In genomic region chr14:75844111-75844695, GRCm38 (mm10) we compare ENCODE assay signal across 8 mouse cellular contexts. TPM values are rescaled to one million over a fixed set of nuclear protein-coding genes. Genes with fewer than 3 reads are reported as not detected.
A peak's percentile ranks its signal among the peaks of the same experiment; 100 is the strongest.
DNase-seq lines count a peak whose midpoint lies in the region; ATAC-seq and TF ChIP-seq lines count a peak whose summit lies in the region.

No protein-coding gene starts in this region.

- no peak for TF ChIP-seq CTCF in midbrain, postnatal 0 days (IDR thresholded peaks at IDR 0.05)

- peak overlapping the region; percentile 93 for H3K9ac ChIP-seq in kidney, embryonic 15.5 days
- H3K9ac ChIP-seq in embryonic facial prominence, embryonic 13.5 days: peak overlapping the region; percentile 97
- H3K9ac ChIP-seq in midbrain, postnatal 0 days (replicated peaks; ENCODE audit: low read length, poor library complexity, severe bottlenecking): peak overlapping the region; percentile 91

- no peaks in the 10 kb centered on the region for H3K27me3 ChIP-seq in kidney, embryonic 15.5 days
- H3K27me3 ChIP-seq in embryonic facial prominence, embryonic 13.5 days: no peaks in the 10 kb centered on the region
- H3K27me3 ChIP-seq in midbrain, postnatal 0 days (ENCODE audit: insufficient read depth, low read length): no peaks in the 10 kb centered on the region

- ATAC-seq in kidney, embryonic 15.5 days (replicated peaks; ENCODE audit: low FRiP score): no peak
- no peak for ATAC-seq in embryonic facial prominence, embryonic 13.5 days (ENCODE audit: insufficient number of reproducible peaks, insufficient read depth, low FRiP score, low TSS enrichment, low read depth)
- no peak for ATAC-seq in midbrain, postnatal 0 days (ENCODE audit: low FRiP score)

- no peaks in the 10 kb centered on the region for H3K9me3 ChIP-seq in kidney, embryonic 15.5 days (replicated peaks)
- no peaks in the 10 kb centered on the region for H3K9me3 ChIP-seq in embryonic facial prominence, embryonic 13.5 days
- H3K9me3 ChIP-seq in midbrain, postnatal 0 days (ENCODE audit: low read length): no peaks in the 10 kb centered on the region

- H3K4me2 ChIP-seq in kidney, embryonic 15.5 days: peak overlapping the region; percentile 61
- H3K4me2 ChIP-seq in embryonic facial prominence, embryonic 13.5 days: peak overlapping the region; percentile 74
- peak overlapping the region; percentile 74 for H3K4me2 ChIP-seq in midbrain, postnatal 0 days (ENCODE audit: low read depth, low read length, poor library complexity, severe bottlenecking)

- peaks cover 25% of the 10 kb centered on the region for H3K4me1 ChIP-seq in kidney, embryonic 15.5 days
- H3K4me1 ChIP-seq in embryonic facial prominence, embryonic 13.5 days: peaks cover 16% of the 10 kb centered on the region
- peaks cover 5% of the 10 kb centered on the region; the same call in 1 of the 2 replicates for H3K4me1 ChIP-seq in midbrain, postnatal 0 days (ENCODE audit: insufficient read depth, low read length)

- peaks cover 28% of the 10 kb centered on the region for H3K36me3 ChIP-seq in kidney, embryonic 15.5 days
- H3K36me3 ChIP-seq in embryonic facial prominence, embryonic 13.5 days: peaks cover 27% of the 10 kb centered on the region
- peaks cover 17% of the 10 kb centered on the region for H3K36me3 ChIP-seq in midbrain, postnatal 0 days (ENCODE audit: insufficient read depth, low read length)

- H3K4me3 ChIP-seq in kidney, embryonic 15.5 days (replicated peaks): peak overlapping the region; percentile 88
- peak overlapping the region; percentile 83 for H3K4me3 ChIP-seq in embryonic facial prominence, embryonic 13.5 days
- H3K4me3 ChIP-seq in midbrain, postnatal 0 days (ENCODE audit: low read depth, low read length): peak overlapping the region; percentile 86

- DNase-seq in kidney, postnatal 25 days: no peak
- DNase-seq in kidney, postnatal 36 days: peak; percentile 29 to 32
- DNase-seq in midbrain, postnatal 0 days (ENCODE audit: low spot score): no peak
- DNase-seq in cerebellum, adult 9-10 months: no peak
- no peak for DNase-seq in embryo, embryonic 10 days (ENCODE audit: low spot score)
- no peak for DNase-seq in frontal cortex, postnatal 25 days (ENCODE audit: low spot score in 2 of 2)

- peak overlapping the region; percentile 99 for H3K27ac ChIP-seq in kidney, embryonic 15.5 days
- peak overlapping the region; percentile 98 for H3K27ac ChIP-seq in embryonic facial prominence, embryonic 13.5 days
- peak overlapping the region; percentile 99 for H3K27ac ChIP-seq in midbrain, postnatal 0 days (ENCODE audit: low read depth, low read length)

- WGBS in kidney, embryonic 15.5 days: 5% methylated on average over 14 of the region's 14 CpGs
- WGBS in embryonic facial prominence, embryonic 13.5 days: 6% methylated on average over 14 of the region's 14 CpGs
- WGBS in midbrain, postnatal 0 days: 6% methylated on average over 14 of the region's 14 CpGs

RNA-seq across cellular contexts. Expression of gene Tpt1, which starts 0.7 kb away (rescaled TPM):
- 1,011 and 1,156 TPM in 2 replicates for polyA plus RNA-seq in kidney, embryonic 15.5 days (2015; fragmentation: Nextera tagmentation; extraction: Ambion mirVana)
- polyA plus RNA-seq in embryonic facial prominence, embryonic 13.5 days (2015; fragmentation: Nextera tagmentation; extraction: Ambion mirVana): 1,146 and 1,171 TPM in 2 replicates
- 555 and 595 TPM in 2 replicates for total RNA-seq in midbrain, postnatal 0 days (2014; rRNA removed)
- 612 and 651 TPM in 2 replicates for polyA plus RNA-seq in midbrain, postnatal 0 days (2015; fragmentation: Nextera tagmentation; extraction: Ambion mirVana)

RNA-seq across cellular contexts. Expression of gene Slc25a30, which starts 57.4 kb away (rescaled TPM):
- 9.7 and 10.4 TPM in 2 replicates for polyA plus RNA-seq in kidney, embryonic 15.5 days (2015; fragmentation: Nextera tagmentation; extraction: Ambion mirVana)
- polyA plus RNA-seq in embryonic facial prominence, embryonic 13.5 days (2015; fragmentation: Nextera tagmentation; extraction: Ambion mirVana): 4.8 and 5.8 TPM in 2 replicates
- total RNA-seq in midbrain, postnatal 0 days (2014; rRNA removed): 9.6 and 17.1 TPM in 2 replicates
- 6.2 and 6.5 TPM in 2 replicates for polyA plus RNA-seq in midbrain, postnatal 0 days (2015; fragmentation: Nextera tagmentation; extraction: Ambion mirVana)

Comparison
In these comparisons a context has a peak if more than half of its experiments do, and no peak if none do; other contexts are left out.
1. DNase-seq: peak in kidney, postnatal 36 days (2 of 2); none in kidney, postnatal 25 days (0 of 2), midbrain, postnatal 0 days (single experiment), cerebellum, adult 9-10 months (single experiment), embryo, embryonic 10 days (single experiment) and frontal cortex, postnatal 25 days (0 of 2).
2. Peak in every context shown above with its lines, with median percentiles within 50 percentile points of each other: H3K27ac ChIP-seq, H3K4me2 ChIP-seq, H3K4me3 ChIP-seq and H3K9ac ChIP-seq.